Mouse (Mus musculus): ENCODE results near the gene Snapc2. TPM values are rescaled to one million over a fixed set of nuclear protein-coding genes. Genes with fewer than 3 reads are reported as not detected.

Snapc2 gene
- polyA plus RNA-seq (2014; fragmentation: Nextera tagmentation; extraction: Ambion mirVana) = 45.0 and 50.6 TPM in 2 replicates

GRCm38 (mm10) chr8:4252934-4253841, at the start of gene Snapc2:
Gene Snapc2, plus strand, starts transcription at chr8:4253080.
- WGBS = under 1% methylated on average over 42 of the region's 69 CpGs
- Histone ChIP-seq H3K4me1 (ENCODE audit: control insufficient read depth, insufficient read depth, low read length) (peaks cover 18% of the 10 kb centered on the region), H3K27ac (replicated peaks; ENCODE audit: low read depth, low read length) (peak within 1 kb of the TSS; percentile 90), H3K4me3 (ENCODE audit: low read depth, low read length) (peak within 1 kb of the TSS; percentile 77), H3K36me3 (ENCODE audit: control insufficient read depth, insufficient read depth, low read length) (peaks cover 46% of the 10 kb centered on the region), H3K4me2 (ENCODE audit: low read depth, low read length) (peak within 1 kb of the TSS; percentile 80), H3K9ac (ENCODE audit: low read depth, low read length) (peak within 1 kb of the TSS; percentile 86), H3K27me3 (replicated peaks; ENCODE audit: control insufficient read depth, insufficient read depth, low read length) (no peaks in the 10 kb centered on the region), H3K9me3 (ENCODE audit: control insufficient read depth, low read length) (no peaks in the 10 kb centered on the region)
- DNase-seq (ENCODE audit: low spot score) (peak; percentile 98), ATAC-seq (ENCODE audit: low read depth) (peak; percentile 91)

- WGBS = 36% methylated on average over 35 of the region's 38 CpGs
- H3K9ac ChIP-seq (ENCODE audit: low read depth, low read length) = 0 out of 2 replicates have a peak overlapping the region, but pooled peaks have one; percentile 26
- DNase-seq (ENCODE audit: low spot score) = no peak
- H3K27ac ChIP-seq (replicated peaks; ENCODE audit: low read depth, low read length) = no peak overlapping the region
- no peak overlapping the region for H3K4me3 ChIP-seq (ENCODE audit: low read depth, low read length)
- peaks cover 34% of the 10 kb centered on the region for H3K27me3 ChIP-seq (replicated peaks; ENCODE audit: control insufficient read depth, insufficient read depth, low read length)
- H3K36me3 ChIP-seq (ENCODE audit: control insufficient read depth, insufficient read depth, low read length) = peaks cover 26% of the 10 kb centered on the region
- H3K9me3 ChIP-seq (ENCODE audit: control insufficient read depth, low read length) = no peaks in the 10 kb centered on the region
- no peak for ATAC-seq (ENCODE audit: low read depth)
- H3K4me2 ChIP-seq (ENCODE audit: low read depth, low read length) = 0 out of 2 replicates have a peak overlapping the region, but pooled peaks have one; percentile 26
- H3K4me1 ChIP-seq (ENCODE audit: control insufficient read depth, insufficient read depth, low read length) = no peaks in the 10 kb centered on the region
Measured at GRCm38 (mm10) chr8:4205246-4206123, 47.4 kb upstream of the Snapc2 start.

GRCm38 (mm10) chr8:4206182-4207015, 46.5 kb upstream of the Snapc2 start:
- no peaks in the 10 kb centered on the region for H3K9me3 ChIP-seq (ENCODE audit: control insufficient read depth, low read length)
- DNase-seq (ENCODE audit: low spot score) (no peak), ATAC-seq (ENCODE audit: low read depth) (peak; percentile 31)
- no peak overlapping the region for H3K27ac ChIP-seq (replicated peaks; ENCODE audit: low read depth, low read length)
- peaks cover 26% of the 10 kb centered on the region for H3K36me3 ChIP-seq (ENCODE audit: control insufficient read depth, insufficient read depth, low read length)
- H3K4me1 ChIP-seq (ENCODE audit: control insufficient read depth, insufficient read depth, low read length) = no peaks in the 10 kb centered on the region
- WGBS = 16% methylated on average over 31 of the region's 44 CpGs
- H3K4me3 ChIP-seq (ENCODE audit: low read depth, low read length) = no peak overlapping the region
- peaks cover 34% of the 10 kb centered on the region for H3K27me3 ChIP-seq (replicated peaks; ENCODE audit: control insufficient read depth, insufficient read depth, low read length)
- peak overlapping the region; percentile 30; the same call in 1 of the 2 replicates for H3K9ac ChIP-seq (ENCODE audit: low read depth, low read length)
- peak overlapping the region; percentile 26 for H3K4me2 ChIP-seq (ENCODE audit: low read depth, low read length)

GRCm38 (mm10) chr8:4207016-4207350, 45.9 kb upstream of the Snapc2 start:
- no peak for DNase-seq (ENCODE audit: low spot score)
- Histone ChIP-seq H3K27ac (replicated peaks; ENCODE audit: low read depth, low read length) (no peak overlapping the region), H3K4me2 (ENCODE audit: low read depth, low read length) (no peak overlapping the region), H3K27me3 (replicated peaks; ENCODE audit: control insufficient read depth, insufficient read depth, low read length) (peaks cover 34% of the 10 kb centered on the region), H3K9ac (ENCODE audit: low read depth, low read length) (0 out of 2 replicates have a peak overlapping the region, but pooled peaks have one; percentile 30), H3K9me3 (ENCODE audit: control insufficient read depth, low read length) (no peaks in the 10 kb centered on the region), H3K36me3 (ENCODE audit: control insufficient read depth, insufficient read depth, low read length) (peaks cover 26% of the 10 kb centered on the region), H3K4me1 (ENCODE audit: control insufficient read depth, insufficient read depth, low read length) (no peaks in the 10 kb centered on the region), H3K4me3 (ENCODE audit: low read depth, low read length) (no peak overlapping the region)
- WGBS = 78% methylated on average over 2 of the region's 2 CpGs
- ATAC-seq (ENCODE audit: low read depth) = peak; percentile 4; the same call in 1 of the 2 replicates

GRCm38 (mm10) chr8:4211097-4211496, 41.8 kb upstream of the Snapc2 start:
- no peaks in the 10 kb centered on the region for H3K9me3 ChIP-seq (ENCODE audit: control insufficient read depth, low read length)
- peaks cover 12% of the 10 kb centered on the region; the same call in 1 of the 2 replicates for H3K36me3 ChIP-seq (ENCODE audit: control insufficient read depth, insufficient read depth, low read length)
- H3K4me1 ChIP-seq (ENCODE audit: control insufficient read depth, insufficient read depth, low read length) = peaks cover 18% of the 10 kb centered on the region
- H3K27me3 ChIP-seq (replicated peaks; ENCODE audit: control insufficient read depth, insufficient read depth, low read length) = peaks cover 33% of the 10 kb centered on the region
- DNase-seq (ENCODE audit: low spot score) (no peak), ATAC-seq (ENCODE audit: low read depth) (no peak)
- no peak overlapping the region for H3K27ac ChIP-seq (replicated peaks; ENCODE audit: low read depth, low read length)
- WGBS = 75% methylated on average over 6 of the region's 6 CpGs
- no peak overlapping the region for H3K4me3 ChIP-seq (ENCODE audit: low read depth, low read length)
- no peak overlapping the region for H3K9ac ChIP-seq (ENCODE audit: low read depth, low read length)
- no peak overlapping the region for H3K4me2 ChIP-seq (ENCODE audit: low read depth, low read length)

- Histone ChIP-seq H3K27me3 (replicated peaks; ENCODE audit: control insufficient read depth, insufficient read depth, low read length) (peaks cover 38% of the 10 kb centered on the region), H3K4me3 (ENCODE audit: low read depth, low read length) (peak overlapping the region; percentile 46), H3K4me2 (ENCODE audit: low read depth, low read length) (peak overlapping the region; percentile 87), H3K9me3 (ENCODE audit: control insufficient read depth, low read length) (no peaks in the 10 kb centered on the region), H3K4me1 (ENCODE audit: control insufficient read depth, insufficient read depth, low read length) (peaks cover 18% of the 10 kb centered on the region), H3K36me3 (ENCODE audit: control insufficient read depth, insufficient read depth, low read length) (peaks cover 12% of the 10 kb centered on the region; the same call in 1 of the 2 replicates), H3K27ac (replicated peaks; ENCODE audit: low read depth, low read length) (no peak overlapping the region; the same call in 1 of the 2 replicates), H3K9ac (ENCODE audit: low read depth, low read length) (peak overlapping the region; percentile 66)
- 1% methylated on average over 24 of the region's 25 CpGs for WGBS
- ATAC-seq (ENCODE audit: low read depth) (peak; percentile 9; the same call in 1 of the 2 replicates), DNase-seq (ENCODE audit: low spot score) (no peak)
Measured at GRCm38 (mm10) chr8:4212809-4213209, 40.1 kb upstream of the Snapc2 start.

- H3K36me3 ChIP-seq (ENCODE audit: control insufficient read depth, insufficient read depth, low read length) = peaks cover 12% of the 10 kb centered on the region; the same call in 1 of the 2 replicates
- H3K4me2 ChIP-seq (ENCODE audit: low read depth, low read length) = peak overlapping the region; percentile 87
- H3K4me3 ChIP-seq (ENCODE audit: low read depth, low read length) = peak overlapping the region; percentile 46
- peak overlapping the region; percentile 7; the same call in 1 of the 2 replicates for H3K27ac ChIP-seq (replicated peaks; ENCODE audit: low read depth, low read length)
- DNase-seq (ENCODE audit: low spot score) (peak; percentile 70), ATAC-seq (ENCODE audit: low read depth) (peak; percentile 62)
- peaks cover 18% of the 10 kb centered on the region for H3K4me1 ChIP-seq (ENCODE audit: control insufficient read depth, insufficient read depth, low read length)
- H3K9ac ChIP-seq (ENCODE audit: low read depth, low read length) = peak overlapping the region; percentile 66
- 3% methylated on average over 18 of the region's 18 CpGs for WGBS
- H3K9me3 ChIP-seq (ENCODE audit: control insufficient read depth, low read length) = no peaks in the 10 kb centered on the region
- H3K27me3 ChIP-seq (replicated peaks; ENCODE audit: control insufficient read depth, insufficient read depth, low read length) = peaks cover 44% of the 10 kb centered on the region
Measured at GRCm38 (mm10) chr8:4213210-4214005, 39.5 kb upstream of the Snapc2 start.

All from embryonic facial prominence, embryonic 14.5 days (tissue).